Mouse (Mus musculus) testis, adult 2 months (tissue): ENCODE results near the gene Gsta3.
"Not testable (repeated sequence)": the region's sequence is repeated elsewhere in the genome, so short reads cannot be mapped to it uniquely, and the experiment has no call there.

Experiments used
- CTCF ChIP-seq: fragments of 200-500 bp; IDR thresholded peaks from 2 replicates; pipeline ENCODE4 v1.5.1; 2012; ENCODE audit warnings: low read depth, mild to moderate bottlenecking, inconsistent platforms, low read length, moderate library complexity; ENCODE audit not compliant: control insufficient read depth, insufficient read depth, insufficient replicate concordance
- POLR2A ChIP-seq: fragments of 200-500 bp; IDR thresholded peaks from 2 replicates; pipeline ENCODE4 v1.6.1; 2012; ENCODE audit warnings: low read depth, mild to moderate bottlenecking, inconsistent platforms, low read length, moderate library complexity; ENCODE audit not compliant: control insufficient read depth

DNA sequence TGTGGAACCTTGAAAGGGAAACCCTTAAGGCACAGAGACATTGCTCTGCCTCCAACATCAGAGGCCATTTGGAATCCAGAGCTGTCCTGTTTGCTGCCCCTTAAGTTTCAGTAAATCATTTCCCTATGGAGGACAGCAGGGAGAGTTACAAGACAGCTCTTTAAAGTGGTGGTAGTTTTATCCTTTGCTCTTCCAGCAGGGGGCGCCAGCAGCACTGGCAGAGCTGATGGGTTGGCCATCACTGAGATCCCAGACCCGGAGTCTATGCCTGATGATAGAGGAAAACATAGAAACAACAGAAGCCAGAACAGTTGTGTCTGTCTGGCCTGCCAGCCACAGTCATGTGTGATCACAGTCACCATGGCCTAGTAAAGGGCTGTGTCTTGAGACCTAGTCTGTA, 35.8 kb downstream of the Gsta3 start:
- not testable (repeated sequence) for TF ChIP-seq CTCF, POLR2A
